Mouse (Mus musculus): ENCODE results near the gene Bicd2.

DNA sequence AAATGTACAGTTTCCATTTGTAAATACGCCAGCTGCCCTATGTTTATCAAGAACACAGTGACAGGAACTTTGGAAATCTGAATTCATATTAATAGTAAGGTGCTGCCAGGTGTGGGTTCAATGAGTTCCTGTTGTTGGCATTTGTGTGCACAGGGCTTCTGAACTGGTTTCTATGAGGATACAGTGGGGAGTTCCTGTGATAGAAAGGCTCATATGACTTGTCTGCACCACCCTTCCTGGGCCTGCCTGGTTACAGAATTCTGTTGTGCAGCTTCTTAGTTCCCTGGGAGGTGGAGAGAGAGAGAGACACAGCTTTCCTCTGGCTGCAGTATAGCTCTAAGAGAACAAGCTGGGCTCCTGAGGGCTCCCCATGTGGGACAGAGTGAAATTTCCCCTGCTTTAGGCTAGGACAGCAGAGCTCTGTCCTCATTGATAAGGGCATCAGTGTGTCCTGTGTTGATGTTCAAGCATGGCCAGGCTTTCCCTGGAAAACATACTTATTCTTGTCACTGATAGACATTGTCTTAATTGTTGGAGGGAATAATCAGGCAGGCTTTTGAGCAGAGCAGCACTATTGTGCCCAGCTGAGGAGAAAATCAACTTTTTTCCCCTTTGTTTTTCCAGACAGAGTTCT is 86.8 kb downstream of the Bicd2 start:
- no peak for TF ChIP-seq CTCF (IDR thresholded peaks at IDR 0.05; ENCODE audit: low read depth)
- no peak for TF ChIP-seq EP300 (IDR thresholded peaks at IDR 0.05; ENCODE audit: low read depth)
